Mouse (Mus musculus) liver, embryonic 13.5 days (tissue): ENCODE results near the gene Capg. TPM values are rescaled to one million over a fixed set of nuclear protein-coding genes. Genes with fewer than 3 reads are reported as not detected.

Source experiments
- ATAC-seq: fragments of 200-750 bp; cut with Nextera tagmentation; 2 replicates; pipeline ENCODE4 v1.8.0; 2017; ENCODE audit warnings: low read depth, mild to moderate bottlenecking, moderate number of reproducible peaks, moderate library complexity
- DNase-seq: peaks from one replicate; pipeline ENCODE4 v3.0.0; 2022
- H3K27ac ChIP-seq: fragments of 300-500 bp; sonication (generic); 2 replicates; pipeline ENCODE4 v1.5.1; 2015; ENCODE audit warnings: moderate library complexity, mild to moderate bottlenecking, inconsistent platforms
- H3K27me3 ChIP-seq: fragments of 300-500 bp; sonication (generic); 2 replicates; pipeline ENCODE4 v1.6.1; 2015; ENCODE audit warnings: mild to moderate bottlenecking, inconsistent platforms
- H3K36me3 ChIP-seq: fragments of 300-500 bp; sonication (generic); 2 replicates; pipeline ENCODE4 v1.6.1; 2015; ENCODE audit warnings: mild to moderate bottlenecking, inconsistent platforms
- H3K4me1 ChIP-seq: fragments of 300-500 bp; sonication (generic); replicated peaks from 2 replicates; pipeline ENCODE4 v1.6.1; 2015; ENCODE audit warnings: inconsistent platforms
- H3K4me2 ChIP-seq: fragments of 300-500 bp; sonication (generic); 2 replicates; pipeline ENCODE4 v1.6.1; 2015; ENCODE audit warnings: inconsistent platforms, mild to moderate bottlenecking, moderate library complexity
- H3K4me3 ChIP-seq: fragments of 300-500 bp; sonication (generic); replicated peaks from 2 replicates; pipeline ENCODE4 v1.5.1; 2015; ENCODE audit warnings: mild to moderate bottlenecking, inconsistent platforms
- H3K9ac ChIP-seq: fragments of 300-500 bp; sonication (generic); 2 replicates; pipeline ENCODE4 v1.6.1; 2015; ENCODE audit warnings: mild to moderate bottlenecking, inconsistent platforms
- H3K9me3 ChIP-seq: fragments of 300-500 bp; sonication (generic); replicated peaks from 2 replicates; pipeline ENCODE4 v1.6.1; 2016; ENCODE audit warnings: inconsistent platforms
- WGBS: fragments of 180-500 bp; shearing (Covaris S2); methylation state at CpG from one replicate; pipeline ENCODE4 v1.1.7; 2015; ENCODE audit not compliant: insufficient replicate concordance; 5-methylcytosine and 5-hydroxymethylcytosine counted together
- polyA plus RNA-seq: library from polyadenylated mRNA; unstranded; fragments of >200 nt; fragmentation: Nextera tagmentation; extraction: Ambion mirVana; gene quantifications from 2 replicates; pipeline ENCODE4 v1.2.1, GENCODE M21; 2015

Capg gene
- polyA plus RNA-seq, 1 experiment from 2014 or later: 15.2 TPM

DNA sequence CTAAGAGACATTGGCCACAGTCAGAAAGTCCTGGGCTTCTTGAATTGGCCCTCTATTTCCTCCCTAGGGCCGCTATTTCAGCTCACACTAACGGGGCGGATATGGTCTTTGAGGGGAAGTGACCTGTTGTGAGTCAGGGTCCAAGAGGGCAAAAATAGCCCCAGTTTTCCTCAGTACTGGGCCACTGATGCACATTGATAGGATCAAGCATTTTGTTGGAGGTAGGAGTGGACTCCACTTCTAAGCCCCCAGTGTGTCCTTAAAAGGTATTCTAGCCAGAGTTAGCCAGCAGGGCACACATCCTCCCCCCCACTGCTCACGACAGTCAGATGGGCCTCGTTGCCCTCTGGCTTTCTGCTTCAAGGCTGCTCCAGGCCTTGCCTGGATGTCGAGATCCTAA lies 5.8 kb downstream of the Capg start:
- peak overlapping the region; percentile 55 for H3K4me2 ChIP-seq
- H3K27me3 ChIP-seq: 0 out of 2 replicates have a peak, but pooled peaks cover 6% of the 10 kb centered on the region
- 0 out of 2 replicates have a peak, but pooled peaks cover 2% of the 10 kb centered on the region for H3K9me3 ChIP-seq
- 43% methylated on average over 6 of the region's 6 CpGs for WGBS
- DNase-seq (no peak), ATAC-seq (no peak)
- H3K9ac ChIP-seq: peak overlapping the region; percentile 46; the same call in 1 of the 2 replicates
- no peak overlapping the region for H3K27ac ChIP-seq
- H3K4me3 ChIP-seq: no peak overlapping the region
- peaks cover 58% of the 10 kb centered on the region for H3K4me1 ChIP-seq
- 0 out of 2 replicates have a peak, but pooled peaks cover 3% of the 10 kb centered on the region for H3K36me3 ChIP-seq

- Histone ChIP-seq H3K36me3 (0 out of 2 replicates have a peak, but pooled peaks cover 3% of the 10 kb centered on the region), H3K4me2 (peak overlapping the region; percentile 55; the same call in 1 of the 2 replicates), H3K27me3 (0 out of 2 replicates have a peak, but pooled peaks cover 6% of the 10 kb centered on the region), H3K4me3 (no peak overlapping the region), H3K4me1 (peaks cover 55% of the 10 kb centered on the region), H3K9ac (no peak overlapping the region), H3K27ac (no peak overlapping the region), H3K9me3 (0 out of 2 replicates have a peak, but pooled peaks cover 2% of the 10 kb centered on the region)
- ATAC-seq (no peak), DNase-seq (no peak)
- 46% methylated on average over 10 of the region's 10 CpGs for WGBS
Measured at GRCm38 (mm10) chr6:72550503-72551100, 6.4 kb downstream of the Capg start.

- WGBS: 14% methylated on average over 27 of the region's 27 CpGs
- H3K9me3 ChIP-seq: no peaks in the 10 kb centered on the region
- no peaks in the 10 kb centered on the region for H3K36me3 ChIP-seq
- H3K4me1 ChIP-seq: peaks cover 55% of the 10 kb centered on the region
- ATAC-seq: peak; percentile 76
- DNase-seq: peak; percentile 34
- peak overlapping the region; percentile 75 for H3K4me2 ChIP-seq
- peak overlapping the region; percentile 65 for H3K27ac ChIP-seq
- peak overlapping the region; percentile 64 for H3K9ac ChIP-seq
- H3K27me3 ChIP-seq: 0 out of 2 replicates have a peak, but pooled peaks cover 6% of the 10 kb centered on the region
- H3K4me3 ChIP-seq: peak overlapping the region; percentile 53
Measured at GRCm38 (mm10) chr6:72552171-72553078, 8.2 kb downstream of the Capg start.

GRCm38 (mm10) chr6:72553079-72553412 lies 8.9 kb downstream of the Capg start:
- H3K9ac ChIP-seq: peak overlapping the region; percentile 64
- H3K27me3 ChIP-seq: 0 out of 2 replicates have a peak, but pooled peaks cover 6% of the 10 kb centered on the region
- no peaks in the 10 kb centered on the region for H3K9me3 ChIP-seq
- H3K27ac ChIP-seq: peak overlapping the region; percentile 65
- peak; percentile 8; the same call in 1 of the 2 replicates for ATAC-seq
- 21% methylated on average over 8 of the region's 8 CpGs for WGBS
- peak overlapping the region; percentile 75 for H3K4me2 ChIP-seq
- no peak for DNase-seq
- H3K36me3 ChIP-seq: no peaks in the 10 kb centered on the region
- peaks cover 53% of the 10 kb centered on the region for H3K4me1 ChIP-seq
- H3K4me3 ChIP-seq: peak overlapping the region; percentile 53

- Histone ChIP-seq H3K9me3 (no peaks in the 10 kb centered on the region), H3K9ac (no peak overlapping the region), H3K27ac (no peak overlapping the region), H3K4me1 (0 out of 2 replicates have a peak, but pooled peaks cover 3% of the 10 kb centered on the region), H3K27me3 (no peaks in the 10 kb centered on the region), H3K4me3 (no peak overlapping the region), H3K4me2 (no peak overlapping the region), H3K36me3 (no peaks in the 10 kb centered on the region)
- DNase-seq (no peak), ATAC-seq (no peak)
- 76% methylated on average over 8 of the region's 8 CpGs for WGBS
Measured at GRCm38 (mm10) chr6:72560801-72561200, 16.6 kb downstream of the Capg start.

DNA sequence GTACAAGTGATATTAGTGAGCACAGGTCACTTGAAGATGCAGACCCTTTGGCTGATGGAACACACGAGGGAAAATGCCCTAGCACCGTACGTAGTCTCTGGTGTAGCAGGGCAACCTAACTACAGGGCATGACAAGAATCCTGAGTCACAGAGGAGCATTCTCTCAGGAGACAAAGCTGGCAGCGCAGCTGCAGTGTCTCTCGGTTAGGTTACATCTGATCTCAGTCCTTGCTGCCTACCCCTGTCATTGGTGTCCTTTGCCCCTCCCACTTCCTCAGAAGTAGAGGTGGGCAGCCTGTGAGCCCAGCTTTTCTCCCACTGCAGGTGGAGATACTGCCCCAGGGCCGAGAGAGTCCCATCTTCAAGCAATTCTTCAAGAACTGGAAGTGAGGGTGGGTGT lies 18.3 kb downstream of the Capg start:
- DNase-seq: no peak
- 64% methylated on average over 6 of the region's 6 CpGs for WGBS
- ATAC-seq: no peak
- Histone ChIP-seq H3K4me1 (0 out of 2 replicates have a peak, but pooled peaks cover 4% of the 10 kb centered on the region), H3K9me3 (no peaks in the 10 kb centered on the region), H3K4me3 (no peak overlapping the region), H3K9ac (no peak overlapping the region), H3K4me2 (no peak overlapping the region), H3K36me3 (no peaks in the 10 kb centered on the region), H3K27ac (no peak overlapping the region), H3K27me3 (no peaks in the 10 kb centered on the region)

GRCm38 (mm10) chr6:72562894-72563293 lies 18.7 kb downstream of the Capg start:
- no peak overlapping the region for H3K4me3 ChIP-seq
- H3K4me1 ChIP-seq: 0 out of 2 replicates have a peak, but pooled peaks cover 4% of the 10 kb centered on the region
- no peak overlapping the region for H3K9ac ChIP-seq
- ATAC-seq (no peak), DNase-seq (no peak)
- H3K4me2 ChIP-seq: no peak overlapping the region
- H3K27me3 ChIP-seq: no peaks in the 10 kb centered on the region
- no peaks in the 10 kb centered on the region for H3K9me3 ChIP-seq
- H3K27ac ChIP-seq: no peak overlapping the region
- H3K36me3 ChIP-seq: no peaks in the 10 kb centered on the region
- WGBS: 77% methylated on average over 5 of the region's 5 CpGs

GRCm38 (mm10) chr6:72565506-72565905 lies 21.3 kb downstream of the Capg start:
- no peak for DNase-seq
- Histone ChIP-seq H3K27ac (no peak overlapping the region), H3K36me3 (0 out of 2 replicates have a peak, but pooled peaks cover 8% of the 10 kb centered on the region), H3K9ac (no peak overlapping the region), H3K4me3 (no peak overlapping the region), H3K9me3 (no peaks in the 10 kb centered on the region), H3K27me3 (no peaks in the 10 kb centered on the region), H3K4me2 (no peak overlapping the region), H3K4me1 (0 out of 2 replicates have a peak, but pooled peaks cover 4% of the 10 kb centered on the region)
- ATAC-seq: no peak
- 69% methylated on average over 7 of the region's 7 CpGs for WGBS

- WGBS: 6% methylated on average over 4 of the region's 4 CpGs
- H3K36me3 ChIP-seq: peaks cover 8% of the 10 kb centered on the region; the same call in 1 of the 2 replicates
- H3K4me1 ChIP-seq: 0 out of 2 replicates have a peak, but pooled peaks cover 4% of the 10 kb centered on the region
- no peak overlapping the region for H3K27ac ChIP-seq
- no peak overlapping the region for H3K9ac ChIP-seq
- no peak overlapping the region for H3K4me3 ChIP-seq
- no peaks in the 10 kb centered on the region for H3K9me3 ChIP-seq
- peak; percentile 68 for DNase-seq
- peak; percentile 41; the same call in 1 of the 2 replicates for ATAC-seq
- no peaks in the 10 kb centered on the region for H3K27me3 ChIP-seq
- H3K4me2 ChIP-seq: no peak overlapping the region
Measured at GRCm38 (mm10) chr6:72566044-72566443, 21.9 kb downstream of the Capg start.

DNA sequence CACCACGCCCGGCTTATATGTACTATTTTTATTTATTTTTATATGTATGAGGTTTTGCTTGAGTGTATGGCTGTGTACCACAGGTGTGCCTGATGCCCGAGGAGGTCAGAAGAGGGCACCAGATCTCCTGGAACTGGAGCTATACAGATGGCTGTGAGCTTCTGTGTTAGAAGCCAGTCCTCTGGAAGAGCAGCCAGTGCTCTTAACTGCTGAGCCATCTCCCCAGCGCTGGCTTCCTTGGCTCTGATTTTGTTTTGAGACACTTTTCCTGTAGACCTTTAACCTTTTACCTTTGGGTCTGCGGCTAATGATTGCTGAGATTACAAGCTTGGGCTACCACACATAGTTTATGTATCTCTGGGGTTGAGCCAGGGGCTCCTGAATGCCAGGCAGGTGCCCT lies 23.3 kb downstream of the Capg start:
- no peaks in the 10 kb centered on the region for H3K27me3 ChIP-seq
- ATAC-seq: no peak
- H3K4me3 ChIP-seq: no peak overlapping the region
- 64% methylated on average over 5 of the region's 5 CpGs for WGBS
- H3K4me2 ChIP-seq: no peak overlapping the region
- no peaks in the 10 kb centered on the region for H3K9me3 ChIP-seq
- H3K27ac ChIP-seq: no peak overlapping the region
- H3K9ac ChIP-seq: no peak overlapping the region
- H3K4me1 ChIP-seq: 0 out of 2 replicates have a peak, but pooled peaks cover 4% of the 10 kb centered on the region
- DNase-seq: no peak
- peaks cover 8% of the 10 kb centered on the region; the same call in 1 of the 2 replicates for H3K36me3 ChIP-seq

GRCm38 (mm10) chr6:72568736-72569135 lies 24.5 kb downstream of the Capg start:
- H3K9ac ChIP-seq: no peak overlapping the region

More at GRCm38 (mm10) chr6:72568736-72569135, 24.5 kb downstream of the Capg start:
- Histone ChIP-seq H3K27me3 (no peaks in the 10 kb centered on the region), H3K4me3 (no peak overlapping the region), H3K27ac (no peak overlapping the region), H3K36me3 (peaks cover 8% of the 10 kb centered on the region; the same call in 1 of the 2 replicates), H3K4me2 (no peak overlapping the region), H3K4me1 (0 out of 2 replicates have a peak, but pooled peaks cover 4% of the 10 kb centered on the region), H3K9me3 (no peaks in the 10 kb centered on the region)
- WGBS: 84% methylated on average over 10 of the region's 10 CpGs
- DNase-seq (no peak), ATAC-seq (no peak)
